Mouse (Mus musculus) liver, embryonic 14.5 days (tissue): Measurements from ENCODE around the gene Rxra. TPM values are rescaled to one million over a fixed set of nuclear protein-coding genes. Genes with fewer than 3 reads are reported as not detected.

Source experiments
- ATAC-seq: fragments of 200-750 bp; cut with Nextera tagmentation; 2 replicates; pipeline ENCODE4 v1.8.0; 2017; ENCODE audit warnings: moderate number of reproducible peaks, mild to moderate bottlenecking, moderate library complexity; ENCODE audit not compliant: insufficient read depth
- DNase-seq, 3 experiments: peaks; one replicate each; pipeline ENCODE4 v3.0.0-alpha.2; 2012 to 2013; ENCODE audit warnings: low read depth in 3 of 3, low spot score in 3 of 3
- H3K27ac ChIP-seq: fragments of 300-500 bp; sonication (generic); 2 replicates; pipeline ENCODE4 v1.5.1; 2014; ENCODE audit warnings: moderate library complexity, mild to moderate bottlenecking, control low read depth, inconsistent platforms
- H3K27me3 ChIP-seq: fragments of 300-500 bp; sonication (generic); 2 replicates; pipeline ENCODE4 v1.6.1; 2014; ENCODE audit warnings: mild to moderate bottlenecking, low read length, moderate library complexity; ENCODE audit not compliant: control insufficient read depth, insufficient read depth
- H3K36me3 ChIP-seq: fragments of 300-500 bp; sonication (generic); replicated peaks from 2 replicates; pipeline ENCODE4 v1.6.1; 2014; ENCODE audit warnings: low read depth; ENCODE audit not compliant: control insufficient read depth, insufficient read depth
- H3K4me1 ChIP-seq, 2 experiments: fragments of 200-500 bp in 1 of 2; fragments of 300-500 bp in 1 of 2; sonication (generic) in 1 of 2; replicated peaks; 2 replicates each; pipeline ENCODE4 v1.6.1; 2012 to 2014; ENCODE audit warnings: antibody characterized with exemption in 1 of 2, inconsistent platforms in 1 of 2, low read length in 1 of 2; ENCODE audit not compliant: control insufficient read depth in 2 of 2, insufficient read depth in 2 of 2
- H3K4me2 ChIP-seq: fragments of 300-500 bp; sonication (generic); 2 replicates; pipeline ENCODE4 v1.6.1; 2014; ENCODE audit warnings: low read depth, mild to moderate bottlenecking, control low read depth, moderate library complexity
- H3K4me3 ChIP-seq, 2 experiments: fragments of 200-500 bp in 1 of 2; fragments of 300-500 bp in 1 of 2; sonication (generic) in 1 of 2; 2 replicates each; pipeline ENCODE4 v1.5.1; 2012 to 2014; ENCODE audit warnings: low read depth in 2 of 2, low read length in 2 of 2, mild to moderate bottlenecking in 2 of 2, control low read depth in 1 of 2, inconsistent platforms in 1 of 2, moderate library complexity in 1 of 2; ENCODE audit not compliant: insufficient read depth in 1 of 2
- H3K9ac ChIP-seq: fragments of 300-500 bp; sonication (generic); replicated peaks from 2 replicates; pipeline ENCODE4 v1.6.1; 2014; ENCODE audit warnings: mild to moderate bottlenecking, control low read depth, moderate library complexity
- H3K9me3 ChIP-seq: fragments of 300-500 bp; sonication (generic); 2 replicates; pipeline ENCODE4 v1.6.1; 2016; ENCODE audit warnings: low read length, mixed read lengths; ENCODE audit not compliant: control insufficient read depth
- CTCF ChIP-seq: IDR thresholded peaks from 2 replicates; pipeline ENCODE4 v1.5.1; 2016; ENCODE audit warnings: antibody characterized with exemption, low read depth, control low read depth
- EP300 ChIP-seq: IDR thresholded peaks from 2 replicates; pipeline ENCODE4 v1.6.1; 2016; ENCODE audit warnings: antibody characterized with exemption, low read depth
- WGBS: fragments of 180-500 bp; shearing (Covaris S2); extraction: QIAGEN DNeasy Blood & Tissue Kit; methylation state at CpG from one replicate; pipeline ENCODE4 v1.1.7; 2014; ENCODE audit not compliant: insufficient replicate concordance; 5-methylcytosine and 5-hydroxymethylcytosine counted together
- polyA plus RNA-seq, 2 experiments: library from polyadenylated mRNA; depleted of rRNA in 1 of 2; stranded (reverse) in 1 of 2; unstranded in 1 of 2; fragments of >200 nt; fragmentation: Nextera tagmentation in 1 of 2; extraction: Ambion mirVana in 1 of 2; gene quantifications; 2 replicates each; pipeline versions ENCODE4 v1.2.1 to v1.2.3; 2012 to 2014

Rxra gene
- polyA plus RNA-seq, 2 experiments: 2.4 to 7.5 TPM

DNA sequence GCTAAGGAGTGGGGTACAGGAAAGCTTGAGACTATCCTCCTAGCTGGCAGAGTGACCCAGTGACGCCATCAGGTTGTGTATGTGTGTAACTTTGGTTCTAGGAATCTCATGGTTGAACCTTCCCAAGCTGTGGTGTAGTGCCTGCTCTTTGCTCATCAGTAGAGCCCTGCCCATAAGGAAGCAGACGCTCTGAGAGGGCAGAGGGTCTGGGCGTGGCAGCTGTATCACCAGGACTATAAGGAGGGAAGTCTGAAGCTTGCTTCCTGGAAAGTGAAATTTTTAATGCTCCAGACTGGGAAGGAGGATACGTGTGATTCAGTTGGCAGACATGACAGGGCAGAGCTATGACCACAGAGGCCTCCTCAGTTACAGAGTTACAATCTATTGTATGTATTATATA is 39.0 kb downstream of the Rxra start:
- ATAC-seq: no peak
- no peak for DNase-seq
- TF ChIP-seq EP300 (no peak), CTCF (no peak)
- no peak overlapping the region for H3K27ac ChIP-seq
- no peaks in the 10 kb centered on the region for H3K27me3 ChIP-seq
- no peaks in the 10 kb centered on the region for H3K36me3 ChIP-seq
- no peak overlapping the region for H3K4me2 ChIP-seq
- H3K4me1 ChIP-seq: peaks cover 39 to 71% of the 10 kb centered on the region in 2 experiments
- no peak overlapping the region for H3K9ac ChIP-seq
- H3K9me3 ChIP-seq: no peaks in the 10 kb centered on the region
- 32% methylated on average over 4 of the region's 4 CpGs for WGBS
- no peak overlapping the region for H3K4me3 ChIP-seq

DNA sequence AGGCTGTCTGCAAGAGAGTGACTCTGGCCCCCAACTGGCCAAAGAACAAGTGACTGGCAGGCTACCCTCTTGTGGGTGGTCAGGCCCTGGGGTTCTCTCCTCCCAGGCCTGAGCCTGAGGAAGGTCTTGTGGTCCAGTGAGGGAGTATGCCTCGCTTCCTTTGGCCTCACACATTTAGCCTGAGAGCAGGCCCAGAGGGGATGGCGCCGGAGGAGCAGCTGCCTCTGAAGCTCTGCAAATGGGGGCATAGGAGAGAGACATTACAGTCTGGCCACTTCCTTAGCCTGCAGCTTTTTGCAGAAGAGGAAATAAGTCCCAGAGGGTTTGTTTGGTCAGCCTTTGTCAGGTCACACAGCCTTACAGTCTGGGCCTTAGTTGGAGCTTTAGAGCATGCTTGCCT is 40.1 kb downstream of the Rxra start:
- no peak for ATAC-seq

GRCm38 (mm10) chr2:27718191-27718590 is 42.0 kb downstream of the Rxra start:
- Histone ChIP-seq H3K9me3 (no peaks in the 10 kb centered on the region), H3K4me1 (peaks cover 39 to 45% of the 10 kb centered on the region in 2 experiments), H3K4me3 (no peak overlapping the region), H3K27ac (no peak overlapping the region), H3K9ac (no peak overlapping the region), H3K4me2 (no peak overlapping the region), H3K27me3 (no peaks in the 10 kb centered on the region), H3K36me3 (no peaks in the 10 kb centered on the region)
- TF ChIP-seq EP300 (no peak), CTCF (no peak)
- DNase-seq: no peak
- ATAC-seq: no peak

More for the DNA sequence above, 40.1 kb downstream of the Rxra start:
- no peak for DNase-seq
- peaks cover 39 to 60% of the 10 kb centered on the region in 2 experiments for H3K4me1 ChIP-seq
- H3K4me3 ChIP-seq: no peak overlapping the region
- H3K9me3 ChIP-seq: no peaks in the 10 kb centered on the region
- TF ChIP-seq CTCF (no peak), EP300 (no peak)
- no peaks in the 10 kb centered on the region for H3K27me3 ChIP-seq
- H3K9ac ChIP-seq: no peak overlapping the region
- H3K27ac ChIP-seq: no peak overlapping the region; the same call in 1 of the 2 replicates
- WGBS: 59% methylated on average over 3 of the region's 3 CpGs
- no peaks in the 10 kb centered on the region for H3K36me3 ChIP-seq
- no peak overlapping the region for H3K4me2 ChIP-seq

DNA sequence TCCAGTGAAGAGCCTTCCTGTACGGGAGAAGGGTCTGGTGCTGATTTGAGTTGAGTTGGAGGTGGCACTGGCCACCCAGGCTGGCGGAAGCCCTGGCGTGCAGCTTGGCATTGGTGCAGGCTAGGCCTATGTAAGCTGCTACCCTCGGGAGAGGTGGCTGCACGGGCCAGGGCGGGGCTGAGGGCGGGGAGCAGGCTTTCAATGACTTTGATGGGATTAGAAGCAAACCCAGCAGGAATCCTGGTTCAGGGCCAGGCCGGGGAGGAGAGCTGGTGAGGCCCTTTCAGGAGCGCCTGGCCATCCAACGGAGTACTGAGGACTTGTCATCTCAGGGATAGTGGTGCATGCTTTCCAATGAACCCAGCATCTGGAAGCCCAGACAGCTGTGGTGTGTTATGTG is 43.4 kb downstream of the Rxra start:
- peaks cover 26 to 33% of the 10 kb centered on the region in 2 experiments for H3K4me1 ChIP-seq
- TF ChIP-seq EP300 (no peak), CTCF (no peak)
- no peak overlapping the region for H3K4me3 ChIP-seq
- DNase-seq: no peak
- no peak for ATAC-seq
- H3K9ac ChIP-seq: no peak overlapping the region
- no peaks in the 10 kb centered on the region for H3K9me3 ChIP-seq
- no peak overlapping the region for H3K4me2 ChIP-seq
- no peaks in the 10 kb centered on the region for H3K36me3 ChIP-seq
- no peak overlapping the region for H3K27ac ChIP-seq
- no peaks in the 10 kb centered on the region for H3K27me3 ChIP-seq
- WGBS: 51% methylated on average over 10 of the region's 10 CpGs

GRCm38 (mm10) chr2:27721611-27722010 is 45.4 kb downstream of the Rxra start:
- no peak for ATAC-seq
- H3K4me3 ChIP-seq: no peak overlapping the region
- TF ChIP-seq CTCF (no peak), EP300 (no peak)
- no peak overlapping the region for H3K4me2 ChIP-seq
- no peak for DNase-seq
- peaks cover 17 to 20% of the 10 kb centered on the region in 2 experiments for H3K4me1 ChIP-seq
- 74% methylated on average over 4 of the region's 4 CpGs for WGBS
- H3K27ac ChIP-seq: no peak overlapping the region
- no peaks in the 10 kb centered on the region for H3K36me3 ChIP-seq
- H3K9me3 ChIP-seq: no peaks in the 10 kb centered on the region
- H3K9ac ChIP-seq: no peak overlapping the region
- no peaks in the 10 kb centered on the region for H3K27me3 ChIP-seq
